Mouse (Mus musculus): ENCODE measurements around the gene App. TPM values are rescaled to one million over a fixed set of nuclear protein-coding genes. Genes with fewer than 3 reads are reported as not detected.

The App gene
- total and polyA plus RNA-seq, 3 experiments, result 90.6 to 142 (median 141) TPM

DNA sequence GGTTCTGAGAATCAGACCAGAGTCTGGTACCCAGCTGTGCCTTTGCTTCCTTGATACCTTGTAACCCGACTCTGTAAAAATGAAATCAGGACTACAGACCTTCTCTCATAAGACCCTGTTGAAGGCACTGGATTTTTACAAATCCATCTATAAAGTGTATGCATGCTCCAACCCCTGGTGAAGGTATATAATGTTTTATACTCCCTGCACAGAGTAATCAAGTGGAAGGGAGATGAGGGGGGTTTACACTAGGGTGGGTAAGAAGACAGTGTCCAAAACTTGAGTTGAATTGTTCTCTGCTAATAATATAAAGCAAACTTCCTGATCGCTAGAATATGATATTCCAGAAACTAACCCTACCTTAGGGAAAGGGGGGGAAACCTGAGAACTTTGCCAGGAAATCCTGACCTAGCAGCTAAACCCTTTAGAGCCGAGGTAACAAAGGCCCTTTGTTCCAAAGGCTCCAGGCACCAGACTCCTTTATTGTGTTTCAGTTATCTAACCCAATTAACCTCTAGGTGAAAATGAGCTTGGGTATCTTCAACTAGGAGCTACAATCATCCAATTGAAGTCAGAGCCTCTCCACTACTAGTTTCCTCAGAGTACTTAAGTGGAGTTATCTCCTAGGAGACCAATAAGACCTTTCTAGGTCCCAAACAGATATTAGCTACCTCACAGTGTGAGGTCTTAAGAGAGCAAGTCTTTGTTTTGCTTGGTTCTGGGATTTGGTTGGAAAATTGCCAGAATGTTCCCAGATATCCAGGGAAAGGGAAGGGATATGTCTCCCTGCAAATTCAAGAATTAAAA is 132.2 kb downstream of the App start:
- no peak overlapping the region for H3K4me3 ChIP-seq
- H3K9ac ChIP-seq (ENCODE audit: low read depth, low read length), result no peak overlapping the region
- H3K27ac ChIP-seq, result peak overlapping the region; percentile 52
- intact Hi-C loops (cut with DNase I), result loop anchor here (2.0 to 5.0 kb wide), 2 partner anchors 69 to 131 kb away; partner anchors contain the start of gene App
- WGBS, result 59% methylated on average over 3 of the region's 3 CpGs
- no peak for TF ChIP-seq POLR2A (IDR thresholded peaks at IDR 0.05; ENCODE audit: insufficient read depth, low read depth, low read length)
- no peak for TF ChIP-seq CTCF (IDR thresholded peaks at IDR 0.05)
- TF ChIP-seq EP300 (IDR thresholded peaks at IDR 0.05; ENCODE audit: insufficient read depth, low read depth, low read length), result no peak
- peaks cover 21% of the 10 kb centered on the region for H3K36me3 ChIP-seq (ENCODE audit: control insufficient read depth, insufficient read depth, low read length)
- H3K4me1 ChIP-seq (ENCODE audit: control insufficient read depth, insufficient read depth, low read length), result peaks cover 2% of the 10 kb centered on the region
- no peak for DNase-seq
- H3K27me3 ChIP-seq (ENCODE audit: control insufficient read depth, insufficient read depth, low read length), result no peaks in the 10 kb centered on the region
- no peaks in the 10 kb centered on the region for H3K79me2 ChIP-seq (replicated peaks; ENCODE audit: control insufficient read depth, insufficient read depth, low read length)

DNA sequence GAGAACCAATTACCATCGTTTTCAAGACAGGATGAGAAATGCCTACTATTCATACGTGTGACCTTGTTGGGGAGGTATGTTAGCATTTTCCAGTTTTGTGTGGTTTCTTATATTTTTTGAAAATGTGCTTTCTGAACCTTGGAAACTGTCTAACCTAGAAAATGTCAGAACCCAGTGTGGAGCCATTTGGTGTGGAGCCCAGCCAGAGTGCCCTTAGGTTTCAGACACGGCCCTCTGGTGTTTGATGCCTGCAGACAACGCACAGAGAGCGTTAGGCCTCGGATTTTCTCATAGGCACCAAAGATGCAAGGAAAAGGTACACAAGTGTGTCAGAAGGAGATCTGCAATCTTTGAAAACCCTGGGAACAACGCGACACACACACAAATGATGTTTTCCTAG is 134.8 kb downstream of the App start:
- Histone ChIP-seq H3K36me3 (ENCODE audit: control insufficient read depth, insufficient read depth, low read length) (peaks cover 21% of the 10 kb centered on the region), H3K9ac (ENCODE audit: low read depth, low read length) (no peak overlapping the region), H3K27me3 (ENCODE audit: control insufficient read depth, insufficient read depth, low read length) (no peaks in the 10 kb centered on the region), H3K4me3 (no peak overlapping the region), H3K79me2 (replicated peaks; ENCODE audit: control insufficient read depth, insufficient read depth, low read length) (no peaks in the 10 kb centered on the region), H3K27ac (no peak overlapping the region), H3K4me1 (ENCODE audit: control insufficient read depth, insufficient read depth, low read length) (peaks cover 2% of the 10 kb centered on the region)
- intact Hi-C loops (cut with DNase I), result no loop called here
- TF ChIP-seq EP300 (IDR thresholded peaks at IDR 0.05; ENCODE audit: insufficient read depth, low read depth, low read length), result no peak
- TF ChIP-seq CTCF (IDR thresholded peaks at IDR 0.05), result no peak
- no peak for TF ChIP-seq POLR2A (IDR thresholded peaks at IDR 0.05; ENCODE audit: insufficient read depth, low read depth, low read length)
- DNase-seq, result no peak
- 94% methylated on average over 8 of the region's 8 CpGs for whole genome bisulfite sequencing

GRCm38 (mm10) chr16:85037969-85038644 is 135.5 kb downstream of the App start:
- H3K4me1 ChIP-seq (ENCODE audit: control insufficient read depth, insufficient read depth, low read length), result peaks cover 2% of the 10 kb centered on the region
- WGBS, result 45% methylated on average over 10 of the region's 10 CpGs
- H3K79me2 ChIP-seq (replicated peaks; ENCODE audit: control insufficient read depth, insufficient read depth, low read length), result no peaks in the 10 kb centered on the region
- H3K4me3 ChIP-seq, result no peak overlapping the region
- H3K9ac ChIP-seq (ENCODE audit: low read depth, low read length), result no peak overlapping the region
- H3K36me3 ChIP-seq (ENCODE audit: control insufficient read depth, insufficient read depth, low read length), result peaks cover 21% of the 10 kb centered on the region
- intact Hi-C loops (cut with DNase I), result no loop called here
- TF ChIP-seq CTCF (IDR thresholded peaks at IDR 0.05) (no peak), POLR2A (IDR thresholded peaks at IDR 0.05; ENCODE audit: insufficient read depth, low read depth, low read length) (no peak), EP300 (IDR thresholded peaks at IDR 0.05; ENCODE audit: insufficient read depth, low read depth, low read length) (no peak)
- H3K27me3 ChIP-seq (ENCODE audit: control insufficient read depth, insufficient read depth, low read length), result no peaks in the 10 kb centered on the region
- H3K27ac ChIP-seq, result no peak overlapping the region
- no peak for DNase-seq

- Histone ChIP-seq H3K79me2 (replicated peaks; ENCODE audit: control insufficient read depth, insufficient read depth, low read length) (no peaks in the 10 kb centered on the region), H3K27ac (no peak overlapping the region), H3K4me1 (ENCODE audit: control insufficient read depth, insufficient read depth, low read length) (no peaks in the 10 kb centered on the region; the same call in 1 of the 2 replicates), H3K36me3 (ENCODE audit: control insufficient read depth, insufficient read depth, low read length) (peaks cover 7% of the 10 kb centered on the region), H3K9ac (ENCODE audit: low read depth, low read length) (no peak overlapping the region), H3K27me3 (ENCODE audit: control insufficient read depth, insufficient read depth, low read length) (no peaks in the 10 kb centered on the region), H3K4me3 (no peak overlapping the region)
- intact Hi-C loops (cut with DNase I), result no loop called here
- DNase-seq, result no peak
- 96% methylated on average over 5 of the region's 5 CpGs for WGBS
- TF ChIP-seq CTCF (IDR thresholded peaks at IDR 0.05) (no peak), POLR2A (IDR thresholded peaks at IDR 0.05; ENCODE audit: insufficient read depth, low read depth, low read length) (no peak), EP300 (IDR thresholded peaks at IDR 0.05; ENCODE audit: insufficient read depth, low read depth, low read length) (no peak)
These were observed 137.8 kb downstream of the App start for GRCm38 (mm10) chr16:85035815-85036214.

DNA sequence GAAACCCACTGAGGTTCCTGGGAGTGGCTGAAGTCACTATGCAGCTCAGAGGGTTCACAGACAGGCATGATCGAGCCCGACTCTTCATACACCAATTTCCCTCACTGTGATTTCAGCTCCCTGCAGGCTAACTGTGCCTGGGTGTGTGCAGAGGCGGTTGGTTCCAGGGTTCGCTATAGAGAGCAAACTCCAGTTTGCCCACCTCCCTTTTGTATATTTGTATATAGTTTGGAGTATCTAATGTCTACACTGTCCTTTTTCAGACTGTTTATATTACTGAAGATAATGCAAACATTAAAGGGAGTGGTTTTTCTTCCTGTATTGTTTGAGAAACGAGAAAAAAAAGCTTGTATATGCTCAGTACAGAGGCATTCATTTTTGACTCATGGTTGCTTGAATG is 139.8 kb downstream of the App start:
- no peaks in the 10 kb centered on the region for H3K79me2 ChIP-seq (replicated peaks; ENCODE audit: control insufficient read depth, insufficient read depth, low read length)
- H3K9ac ChIP-seq (ENCODE audit: low read depth, low read length), result no peak overlapping the region
- peaks cover 5% of the 10 kb centered on the region for H3K36me3 ChIP-seq (ENCODE audit: control insufficient read depth, insufficient read depth, low read length)
- 89% methylated on average over 5 of the region's 5 CpGs for WGBS
- no peak overlapping the region for H3K4me3 ChIP-seq
- H3K27ac ChIP-seq, result no peak overlapping the region
- DNase-seq, result no peak
- no peak for TF ChIP-seq POLR2A (IDR thresholded peaks at IDR 0.05; ENCODE audit: insufficient read depth, low read depth, low read length)
- TF ChIP-seq EP300 (IDR thresholded peaks at IDR 0.05; ENCODE audit: insufficient read depth, low read depth, low read length), result no peak
- no peak for TF ChIP-seq CTCF (IDR thresholded peaks at IDR 0.05)
- no peaks in the 10 kb centered on the region for H3K27me3 ChIP-seq (ENCODE audit: control insufficient read depth, insufficient read depth, low read length)
- H3K4me1 ChIP-seq (ENCODE audit: control insufficient read depth, insufficient read depth, low read length), result no peaks in the 10 kb centered on the region; the same call in 1 of the 2 replicates
- intact Hi-C loops (cut with DNase I), result no loop called here

DNA sequence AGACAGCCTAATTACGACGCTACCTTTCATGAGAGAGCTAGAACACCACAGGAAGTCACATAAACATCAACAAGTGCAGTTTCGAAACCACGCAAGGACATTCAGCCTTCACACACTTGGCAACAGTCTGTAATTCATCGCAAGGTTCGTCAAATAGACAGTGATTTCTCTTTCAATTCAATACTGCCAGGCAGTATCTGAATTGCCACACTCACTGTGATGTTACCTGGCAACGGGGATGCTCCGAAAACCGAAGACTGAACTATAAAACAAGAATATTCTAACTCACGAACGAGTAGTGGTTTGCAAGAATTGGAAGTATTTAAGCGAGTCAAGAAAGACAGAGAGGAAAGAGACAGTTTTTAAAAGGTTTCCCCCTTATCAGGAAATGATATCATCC is 142.8 kb downstream of the App start:
- intact Hi-C loops (cut with DNase I), result no loop called here
- 92% methylated on average over 12 of the region's 12 CpGs for WGBS
- Histone ChIP-seq H3K4me3 (no peak overlapping the region), H3K9ac (ENCODE audit: low read depth, low read length) (no peak overlapping the region), H3K27ac (no peak overlapping the region), H3K79me2 (replicated peaks; ENCODE audit: control insufficient read depth, insufficient read depth, low read length) (no peaks in the 10 kb centered on the region), H3K27me3 (ENCODE audit: control insufficient read depth, insufficient read depth, low read length) (no peaks in the 10 kb centered on the region), H3K36me3 (ENCODE audit: control insufficient read depth, insufficient read depth, low read length) (no peaks in the 10 kb centered on the region), H3K4me1 (ENCODE audit: control insufficient read depth, insufficient read depth, low read length) (no peaks in the 10 kb centered on the region)
- TF ChIP-seq POLR2A (IDR thresholded peaks at IDR 0.05; ENCODE audit: insufficient read depth, low read depth, low read length), result no peak
- DNase-seq, result no peak

All from heart, adult 2 months (tissue).